Mouse (Mus musculus) spleen, postnatal 0 days (tissue): Measurements from ENCODE around the gene Gpld1. TPM values are rescaled to one million over a fixed set of nuclear protein-coding genes. Genes with fewer than 3 reads are reported as not detected.

Experiments used
- polyA plus RNA-seq: library from polyadenylated mRNA; unstranded; fragments of >200 nt; fragmentation: Nextera tagmentation; extraction: Ambion mirVana; gene quantifications from 2 replicates; pipeline ENCODE4 v1.2.1, GENCODE M21; 2015

The Gpld1 gene
- polyA plus RNA-seq, result 0.08 and 0.13 TPM in 2 replicates

DNA sequence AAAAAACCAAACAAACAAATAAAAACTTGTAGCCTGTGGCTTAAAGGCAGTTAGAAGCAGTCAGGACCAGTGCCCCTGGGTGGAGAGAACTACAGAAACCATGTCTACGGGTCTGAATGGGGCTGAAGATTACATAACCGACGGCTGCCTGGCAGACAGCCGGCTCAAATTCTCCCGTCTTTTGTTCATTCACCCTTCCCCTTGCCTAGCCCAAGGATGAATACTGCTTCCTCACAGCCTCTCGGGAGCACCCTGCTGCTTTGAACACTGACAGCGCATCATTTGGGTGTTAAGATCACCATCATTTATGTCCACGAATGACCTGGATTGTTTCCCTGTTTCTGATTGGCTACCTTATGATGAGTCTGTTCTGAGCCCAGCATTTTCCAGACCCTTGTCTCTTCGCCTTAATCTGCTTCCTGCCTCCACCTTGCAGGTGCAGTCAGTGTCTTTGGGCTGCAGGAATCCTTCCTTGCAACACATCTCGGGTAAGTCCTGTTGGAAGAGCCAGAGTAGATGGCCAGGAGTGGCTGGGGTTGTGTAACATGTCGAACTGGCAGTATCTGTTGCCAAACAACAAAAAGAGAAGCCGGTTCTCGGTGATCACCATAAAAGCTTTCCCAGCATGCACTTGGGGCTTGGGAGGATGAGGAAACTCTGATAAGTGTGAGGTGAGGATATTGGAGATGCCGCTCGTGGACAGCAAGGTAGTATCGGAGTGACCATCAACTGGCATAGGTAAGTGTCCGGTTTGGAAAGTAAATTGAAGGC is at the start of gene Gpld1:
Gene Gpld1 (plus strand): TSS at position 641 of the 771 bp plus-strand sequence.

DNA sequence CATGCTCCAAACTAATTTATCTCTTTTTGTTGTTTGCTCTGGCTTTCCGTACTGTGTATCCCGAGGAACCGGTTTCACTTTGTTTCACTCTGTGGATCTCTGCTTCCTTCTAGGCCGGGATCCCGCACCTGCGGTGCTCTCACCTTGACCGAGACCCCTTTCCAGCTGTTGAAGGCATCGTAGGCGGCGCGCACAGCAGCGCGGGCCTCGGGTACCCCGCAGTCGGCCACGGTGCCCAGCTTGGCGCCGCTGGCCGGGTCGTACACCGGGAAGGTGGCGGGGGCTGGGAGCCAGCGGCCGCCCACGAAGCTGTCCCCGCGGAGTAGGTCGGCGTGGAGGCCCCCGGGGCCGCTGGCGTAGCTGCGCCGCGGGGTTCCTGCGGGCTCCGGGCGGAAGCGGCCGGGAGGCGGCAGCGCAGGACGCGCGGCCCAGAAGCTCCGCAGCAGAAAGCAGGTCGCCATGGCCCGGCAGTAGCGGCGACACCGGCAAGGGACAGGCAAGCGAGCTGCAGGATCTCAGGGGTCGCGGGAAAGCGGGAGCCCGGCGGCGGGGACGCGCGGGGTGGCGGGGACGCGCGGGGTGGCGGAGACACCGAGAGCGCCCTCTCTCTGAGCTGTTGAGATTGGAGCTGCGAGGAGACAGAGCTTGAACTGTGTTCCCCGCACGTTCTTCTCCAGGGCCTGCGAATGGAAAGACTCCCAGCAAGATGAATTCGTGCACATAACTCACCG is 5.7 kb upstream of the Gpld1 start, which contains the start of gene Aldh5a1:
Gene Aldh5a1 (minus strand): TSS at position 554 of the 731 bp plus-strand sequence.

DNA sequence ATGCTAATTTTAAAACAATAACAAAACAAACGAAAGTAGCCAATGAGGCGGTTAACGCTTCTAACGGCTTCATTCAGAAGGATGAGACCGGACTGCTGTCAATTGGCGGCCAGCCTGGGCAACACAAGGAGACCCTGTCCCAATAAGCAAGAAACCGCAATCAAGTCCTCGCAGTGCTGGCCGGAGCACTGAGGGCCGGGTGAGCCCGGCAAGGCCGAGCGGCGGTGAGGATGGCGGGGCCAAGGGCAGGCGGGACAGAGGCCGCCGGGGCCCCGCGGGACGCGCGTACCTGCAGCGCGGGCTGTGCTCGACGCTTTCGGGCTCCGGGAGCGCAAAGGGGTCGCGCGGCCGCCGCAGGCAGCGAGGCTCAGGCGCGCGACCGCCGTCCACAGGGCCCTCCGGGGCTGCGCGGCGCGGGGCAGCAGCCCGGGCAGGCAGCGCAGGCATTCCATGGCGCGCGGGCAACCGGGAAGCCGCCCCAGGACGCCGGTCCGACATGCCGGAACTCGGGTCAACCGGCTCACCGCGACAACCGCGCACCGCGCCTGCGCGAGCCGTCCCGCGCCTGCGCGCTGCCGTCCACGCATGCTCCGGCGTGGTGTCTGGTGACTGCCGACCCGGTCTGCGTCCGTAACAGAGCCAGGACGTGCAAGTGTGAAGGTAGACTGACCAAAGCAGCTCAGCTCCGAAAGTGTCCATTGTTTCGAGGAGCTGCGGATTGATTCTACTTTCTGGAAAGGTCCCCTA is 77.0 kb downstream of the Gpld1 start, which contains the start of gene Mrs2:
Gene Mrs2 (minus strand): TSS at position 587 of the 747 bp plus-strand sequence.

Other genes with a start within 250 kb of the Gpld1 start
- gene Armh2, start 201.9 kb upstream of the Gpld1 start, polyA plus RNA-seq, result not detected in 2 replicates
- 154 and 188 TPM in 2 replicates for gene Gmnn, start 181.2 kb upstream of the Gpld1 start, polyA plus RNA-seq
- 21.1 and 22.3 TPM in 2 replicates for gene BC005537, start 141.5 kb upstream of the Gpld1 start, polyA plus RNA-seq
- 51.9 and 53.0 TPM in 2 replicates for gene Acot13, start 111.6 kb upstream of the Gpld1 start, polyA plus RNA-seq
- gene Tdp2, start 111.5 kb upstream of the Gpld1 start, polyA plus RNA-seq, result 30.3 TPM in 2 replicates
- not detected in 2 replicates for gene D130043K22Rik, start 98.0 kb upstream of the Gpld1 start, polyA plus RNA-seq
- 0.58 and 0.64 TPM in 2 replicates for gene Aldh5a1, start 5.5 kb upstream of the Gpld1 start, polyA plus RNA-seq
- 8.0 and 11.7 TPM in 2 replicates for gene Mrs2, start 77.2 kb downstream of the Gpld1 start, polyA plus RNA-seq
- 0.30 TPM in 1 of 2 replicates, not detected in the other for gene Dcdc2a, start 112.9 kb downstream of the Gpld1 start, polyA plus RNA-seq